Mouse (Mus musculus): ENCODE measurements around the gene Sart3. TPM values are rescaled to one million over a fixed set of nuclear protein-coding genes. Genes with fewer than 3 reads are reported as not detected.

The Sart3 gene
- total RNA-seq, 2 experiments from 2014 or later = 19.6 to 20.5 TPM

GRCm38 (mm10) chr5:113728691-113729090, 43.6 kb downstream of the Sart3 start:
- no peak for DNase-seq
- intact Hi-C loops (cut with DNase I) = no loop called here

DNA sequence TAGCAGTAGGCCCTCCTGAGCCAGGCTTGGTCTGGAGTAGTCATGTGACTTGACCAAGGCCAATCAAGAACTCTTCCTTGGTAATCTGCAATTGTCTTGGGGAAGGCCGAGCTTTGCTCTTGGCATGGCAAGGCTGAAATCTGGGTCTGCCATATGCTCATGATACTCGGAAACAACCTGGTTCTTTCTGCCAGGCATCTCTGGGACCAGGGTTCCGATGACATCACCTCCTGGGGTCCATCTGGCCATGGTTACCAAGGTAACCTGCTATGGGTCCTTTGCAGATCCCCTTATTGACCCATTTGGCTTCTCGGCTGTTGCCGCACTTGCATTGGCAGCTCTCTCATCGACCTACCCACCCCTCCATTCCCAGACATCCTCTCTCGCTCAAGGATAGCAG, 44.3 kb downstream of the Sart3 start:
- no peak for DNase-seq
- intact Hi-C loops (cut with DNase I) = no loop called here

- DNase-seq = no peak
- intact Hi-C loops (cut with DNase I) = no loop called here
Observed at GRCm38 (mm10) chr5:113727238-113727637, 45.1 kb downstream of the Sart3 start.

DNA sequence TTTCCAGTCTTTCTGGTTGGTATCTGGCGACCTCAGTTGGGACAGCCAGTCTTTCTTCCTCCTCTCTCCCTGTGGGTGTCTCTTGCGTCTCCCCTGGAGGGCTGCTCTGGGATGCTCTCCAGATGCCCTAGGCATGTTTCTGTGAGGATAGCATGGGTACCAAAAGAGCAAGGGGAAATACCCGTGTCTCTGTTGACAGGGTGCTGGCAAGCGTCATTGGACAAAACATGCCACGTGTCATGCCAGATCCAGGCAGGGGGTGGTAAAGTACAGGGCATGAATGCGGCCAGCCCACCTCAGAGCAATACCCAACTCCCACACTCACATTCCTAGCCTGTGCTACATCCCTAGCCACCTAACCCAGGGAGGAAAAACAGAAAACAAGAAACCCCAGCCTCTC, 45.7 kb downstream of the Sart3 start:
- DNase-seq = no peak
- intact Hi-C loops (cut with DNase I) = no loop called here

DNA sequence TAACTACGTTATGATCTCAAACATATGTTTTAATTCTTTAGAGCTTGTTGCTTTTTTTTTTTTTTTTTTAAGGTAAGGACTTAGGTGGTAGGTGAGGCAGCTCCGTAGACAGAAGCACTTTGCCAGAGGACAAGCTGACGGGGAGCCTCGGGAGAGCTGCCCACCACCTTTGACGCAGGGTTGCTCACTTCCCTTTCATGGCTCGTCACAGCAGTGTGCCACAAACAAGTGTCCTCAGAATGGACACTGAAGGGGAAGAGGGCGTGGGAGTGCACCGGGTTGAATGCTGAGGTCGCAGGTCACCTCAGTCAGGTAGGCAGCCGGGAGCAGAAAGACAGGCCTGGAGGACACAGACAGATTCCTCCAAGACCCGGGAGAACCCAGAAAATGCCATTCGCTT, 46.9 kb downstream of the Sart3 start:
- no peak for DNase-seq
- intact Hi-C loops (cut with DNase I) = loop anchor here (2.0 kb wide), 2 partner anchors 137 to 359 kb away; no protein-coding TSS in a partner anchor

DNA sequence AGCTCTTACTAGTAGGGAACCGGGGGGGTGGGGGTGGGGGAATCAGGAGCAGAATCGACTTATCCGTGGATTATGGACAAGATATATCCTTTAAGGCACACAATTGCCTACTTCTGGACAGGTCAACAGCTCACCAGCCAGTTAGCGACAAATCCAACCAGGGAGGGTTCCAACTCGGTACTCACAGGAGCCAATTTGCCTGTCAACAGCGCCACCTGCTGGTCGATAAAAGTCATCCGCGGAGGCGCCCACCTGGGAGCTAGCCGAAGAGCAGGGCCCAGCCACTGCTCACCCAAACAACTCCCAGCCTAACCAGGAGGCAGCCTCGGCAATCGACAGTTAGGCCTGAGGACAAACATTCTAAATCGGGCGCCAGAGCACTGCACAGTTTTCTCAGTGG, 47.9 kb downstream of the Sart3 start, which contains the start of gene 1700069L16Rik:
Gene 1700069L16Rik, minus strand, starts transcription at position 327 of the 400 bp plus-strand sequence.
- intact Hi-C loops (cut with DNase I) = loop anchor here (1.0 to 5.0 kb wide), 4 partner anchors 62 to 358 kb away; no protein-coding TSS in a partner anchor

GRCm38 (mm10) chr5:113723567-113724237, 48.6 kb downstream of the Sart3 start:
- intact Hi-C loops (cut with DNase I) = loop anchor here (1.0 to 5.0 kb wide), 4 partner anchors 61 to 357 kb away; no protein-coding TSS in a partner anchor
- DNase-seq = no peak

More for the DNA sequence above, 47.9 kb downstream of the Sart3 start, which contains the start of gene 1700069L16Rik:
- peak; percentile 85 to 90 for DNase-seq

DNA sequence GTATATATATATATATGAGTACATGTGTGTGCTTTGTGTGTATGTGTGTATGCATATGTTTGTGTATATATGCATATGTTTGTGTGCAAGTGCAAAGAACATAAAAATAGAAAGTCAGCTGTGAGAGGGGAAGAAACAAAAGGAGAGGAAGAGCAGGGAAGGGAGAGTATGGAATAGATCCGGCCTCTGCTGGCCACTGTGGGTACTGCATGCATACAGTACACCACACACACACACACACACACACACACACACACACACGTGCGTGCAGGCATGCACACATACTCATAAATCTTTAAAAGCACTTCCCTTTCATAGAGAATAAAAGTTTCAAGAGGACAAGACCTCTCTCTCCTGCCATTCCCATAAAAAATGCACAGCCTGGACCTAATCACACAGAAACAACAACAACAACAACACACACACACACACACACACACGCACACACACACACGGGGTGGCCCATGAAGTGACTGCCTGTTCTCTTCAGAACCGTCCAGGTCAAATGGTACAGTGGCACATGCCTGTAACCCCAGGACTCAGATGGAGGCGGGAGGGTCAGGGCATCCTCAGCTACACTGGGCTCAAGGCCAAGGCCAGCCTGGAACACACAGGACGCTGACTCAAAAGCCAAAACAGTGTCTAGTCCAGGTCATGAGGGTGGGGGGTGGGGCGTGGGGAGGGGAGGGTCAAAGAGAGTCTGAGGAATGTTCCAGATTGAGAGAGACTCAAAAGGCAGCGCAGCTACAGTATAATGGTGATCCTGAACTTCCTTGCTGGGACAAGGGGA, 49.9 kb downstream of the Sart3 start:
- intact Hi-C loops (cut with DNase I) = loop anchor here (5.0 kb wide), 1 partner anchor 60 kb away; no protein-coding TSS in a partner anchor

GRCm38 (mm10) chr5:113719221-113719661, 53.1 kb downstream of the Sart3 start:
- no peak for DNase-seq
- intact Hi-C loops (cut with DNase I) = no loop called here

More for the DNA sequence above, 49.9 kb downstream of the Sart3 start:
- no peak for DNase-seq

GRCm38 (mm10) chr5:113716581-113717388, 55.5 kb downstream of the Sart3 start:
- DNase-seq = peak; percentile 40 to 67
- intact Hi-C loops (cut with DNase I) = no loop called here

GRCm38 (mm10) chr5:113712861-113713260, 59.4 kb downstream of the Sart3 start:
- intact Hi-C loops (cut with DNase I) = no loop called here

DNA sequence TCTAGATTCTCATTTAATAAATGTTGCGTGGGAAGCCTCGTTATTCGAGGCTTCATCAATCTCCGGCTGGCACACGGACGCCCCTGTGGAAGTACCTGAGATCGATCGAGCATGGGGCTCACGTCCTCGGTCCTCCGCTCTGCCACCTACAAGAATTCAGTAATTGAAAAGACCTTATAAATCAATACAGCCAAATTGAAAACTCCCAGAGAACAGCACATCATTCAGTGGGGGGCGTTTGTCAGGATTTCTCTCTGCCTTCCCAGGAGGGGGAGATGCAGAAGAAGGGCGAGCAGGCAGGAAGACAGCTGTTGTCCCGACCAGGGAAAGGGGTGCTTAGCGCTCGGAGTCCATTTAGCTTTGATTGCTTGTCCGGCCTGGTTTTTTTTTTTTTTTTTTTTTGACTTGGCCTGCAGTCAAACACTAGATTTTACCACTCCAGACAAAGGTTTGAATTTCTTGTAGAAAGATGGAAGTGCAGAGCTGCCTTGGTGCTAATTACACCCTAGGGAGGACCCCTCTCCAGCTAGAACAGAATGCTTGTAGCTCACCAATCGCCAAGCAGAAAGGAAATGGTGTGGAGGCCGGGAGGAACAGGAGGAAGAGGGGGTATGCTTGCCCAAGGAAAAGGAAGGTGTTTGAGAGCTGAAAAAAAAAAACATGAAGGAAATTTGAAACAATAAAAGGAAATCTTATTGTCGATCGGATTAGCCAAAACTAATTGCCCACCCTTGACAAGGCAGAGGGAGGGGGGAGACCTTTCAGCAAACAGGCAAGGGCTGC, 68.3 kb downstream of the Sart3 start:
- intact Hi-C loops (cut with DNase I) = loop anchor here (5.0 kb wide), 2 partner anchors 42 to 112 kb away; no protein-coding TSS in a partner anchor
- DNase-seq = peak; percentile 25 to 31

More at GRCm38 (mm10) chr5:113712861-113713260, 59.4 kb downstream of the Sart3 start:
- DNase-seq = no peak

GRCm38 (mm10) chr5:113700388-113701023, 71.8 kb downstream of the Sart3 start:
- intact Hi-C loops (cut with DNase I) = loop anchor here (5.0 kb wide), 2 partner anchors 38 to 108 kb away; no protein-coding TSS in a partner anchor

DNA sequence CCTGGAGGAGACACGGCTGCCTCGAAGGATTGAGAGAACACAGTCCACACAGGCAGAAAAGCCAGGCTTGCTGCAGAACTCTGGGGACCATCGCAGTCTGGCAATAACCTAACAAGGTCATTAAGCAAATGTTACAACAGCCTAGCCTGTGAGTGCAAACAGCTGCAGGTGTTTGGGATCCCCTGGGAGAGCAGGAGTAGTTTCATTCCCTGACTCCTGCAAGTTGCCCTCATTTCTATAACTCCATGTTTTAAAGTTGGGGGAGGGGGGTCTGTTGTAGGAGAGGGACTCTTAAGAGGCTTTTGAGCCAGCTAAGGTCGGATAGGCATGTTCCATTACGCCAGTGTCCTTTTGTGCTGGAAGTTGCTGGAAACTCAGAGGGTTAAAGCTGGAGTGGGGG, 77.9 kb downstream of the Sart3 start:
- DNase-seq = no peak
- intact Hi-C loops (cut with DNase I) = no loop called here

More at GRCm38 (mm10) chr5:113700388-113701023, 71.8 kb downstream of the Sart3 start:
- no peak for DNase-seq

- DNase-seq = no peak
- intact Hi-C loops (cut with DNase I) = no loop called here
Observed at GRCm38 (mm10) chr5:113694000-113694399, 78.3 kb downstream of the Sart3 start.

DNA sequence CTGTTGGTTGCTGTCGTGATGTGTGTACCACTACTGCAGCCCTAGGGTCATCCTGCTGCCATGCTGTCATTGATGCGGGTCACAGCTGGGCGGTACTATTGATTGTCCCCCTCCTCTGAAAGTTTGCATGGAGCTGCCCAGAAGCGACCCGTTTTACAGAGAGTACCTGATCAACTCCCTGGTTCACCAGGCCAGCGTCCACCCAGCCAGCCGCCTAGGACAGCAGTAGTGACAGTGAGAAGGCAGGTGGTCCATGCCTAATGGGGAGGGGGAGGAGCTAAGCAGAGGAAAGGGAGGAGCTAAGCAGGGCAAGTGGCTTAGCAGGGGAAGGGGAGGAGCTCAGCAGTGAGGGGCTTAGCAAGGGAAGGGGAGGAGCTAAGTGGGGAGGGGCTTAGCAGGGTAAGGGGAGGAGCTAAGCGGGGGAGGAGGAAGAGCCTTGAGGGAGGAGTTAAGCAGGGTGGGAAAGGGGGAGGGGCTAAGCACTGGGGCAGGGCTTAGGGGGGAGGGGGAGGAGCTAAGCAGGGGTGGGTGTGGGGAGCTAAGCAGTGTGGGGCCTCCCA, 79.0 kb downstream of the Sart3 start:
- no peak for DNase-seq
- intact Hi-C loops (cut with DNase I) = no loop called here

Measured in heart, postnatal 10 days (tissue).